Mouse (Mus musculus) MEL (cell line): ENCODE data around the gene Papss2. TPM values are rescaled to one million over a fixed set of nuclear protein-coding genes. Genes with fewer than 3 reads are reported as not detected.
A peak's percentile ranks its signal among the peaks of the same experiment; 100 is the strongest.

Experiments
- DNase-seq: peaks from one replicate; pipeline ENCODE4 v3.0.0; 2011; ENCODE audit warnings: low read depth, low spot score
- H3K27ac ChIP-seq: 2 replicates; pipeline ENCODE4 v1.5.1; 2012; ENCODE audit warnings: low read depth, mild to moderate bottlenecking, control low read depth, low read length, moderate library complexity; ENCODE audit not compliant: control insufficient read depth
- H3K27me3 ChIP-seq, 2 experiments: fragments of 150-350 bp in 1 of 2; sonication (generic) in 1 of 2; 2 replicates each; pipeline ENCODE4 v1.6.1; 2012; ENCODE audit warnings: low read length in 2 of 2, mild to moderate bottlenecking in 2 of 2, improper control_type of control experiment in 1 of 2, moderate library complexity in 1 of 2; ENCODE audit not compliant: insufficient read depth in 2 of 2, control insufficient read depth in 1 of 2
- H3K36me3 ChIP-seq, 2 experiments: 2 replicates each; pipeline ENCODE4 v1.6.1; 2012 to 2014; ENCODE audit warnings: low read length in 2 of 2, improper control_type of control experiment in 1 of 2, inconsistent platforms in 1 of 2, mild to moderate bottlenecking in 1 of 2; ENCODE audit not compliant: insufficient read depth in 2 of 2, control insufficient read depth in 1 of 2
- H3K4me1 ChIP-seq, 2 experiments: fragments of 150-350 bp in 1 of 2; sonication (generic) in 1 of 2; 2 replicates each; pipeline ENCODE4 v1.6.1; 2012; ENCODE audit warnings: low read length in 2 of 2, improper control_type of control experiment in 1 of 2, mild to moderate bottlenecking in 1 of 2; ENCODE audit not compliant: insufficient read depth in 2 of 2, control insufficient read depth in 1 of 2
- H3K4me3 ChIP-seq, 2 experiments: fragments of 150-350 bp in 1 of 2; sonication (generic) in 1 of 2; 2 replicates each; pipeline ENCODE4 v1.5.1; 2012; ENCODE audit warnings: low read depth in 2 of 2, low read length in 2 of 2, mild to moderate bottlenecking in 2 of 2, moderate library complexity in 2 of 2, control low read depth in 1 of 2, improper control_type of control experiment in 1 of 2; ENCODE audit not compliant: control insufficient read depth in 1 of 2, insufficient read depth in 1 of 2
- H3K79me2 ChIP-seq: 2 replicates; pipeline ENCODE4 v1.6.1; 2012; ENCODE audit warnings: mild to moderate bottlenecking, low read length, moderate library complexity; ENCODE audit not compliant: control insufficient read depth, poor library complexity, insufficient read depth
- H3K9ac ChIP-seq: 2 replicates; pipeline ENCODE4 v1.6.1; 2012; ENCODE audit warnings: low read depth, mild to moderate bottlenecking, control low read depth, low read length, moderate library complexity; ENCODE audit not compliant: control insufficient read depth, poor library complexity, severe bottlenecking
- H3K9me3 ChIP-seq: fragments of 150-350 bp; sonication (generic); replicated peaks from 2 replicates; pipeline ENCODE4 v1.6.1; 2012; ENCODE audit warnings: mild to moderate bottlenecking, low read length, improper control_type of control experiment, moderate library complexity; ENCODE audit not compliant: insufficient read depth
- CHD1 ChIP-seq: IDR thresholded peaks from 2 replicates; pipeline ENCODE4 v1.6.1; 2012; ENCODE audit warnings: low read depth, mild to moderate bottlenecking, inconsistent platforms, low read length, improper control_type of control experiment
- CTCF ChIP-seq, 3 experiments: IDR thresholded peaks in 2 of 3; conservative IDR thresholded peaks in 1 of 3; 2 replicates each; pipeline ENCODE4 v1.5.1; 2011 to 2012; ENCODE audit warnings: low read length in 3 of 3, low read depth in 2 of 3, mild to moderate bottlenecking in 2 of 3, improper control_type of control experiment in 1 of 3, inconsistent platforms in 1 of 3, mixed read lengths in 1 of 3, moderate library complexity in 1 of 3; ENCODE audit not compliant: control insufficient read depth in 1 of 3, insufficient read depth in 1 of 3, poor library complexity in 1 of 3, severe bottlenecking in 1 of 3
- E2F4 ChIP-seq: IDR thresholded peaks from 2 replicates; pipeline ENCODE4 v1.6.1; 2011; ENCODE audit warnings: low read depth, low read length, improper control_type of control experiment, borderline replicate concordance
- ELF1 ChIP-seq: IDR thresholded peaks from 2 replicates; pipeline ENCODE4 v1.6.1; 2014; ENCODE audit warnings: low read depth, mild to moderate bottlenecking, inconsistent platforms, low read length, improper control_type of control experiment, moderate library complexity
- GABPA ChIP-seq: IDR thresholded peaks from 2 replicates; pipeline ENCODE4 v1.6.1; 2012; ENCODE audit warnings: low read depth, mild to moderate bottlenecking, inconsistent platforms, low read length, improper control_type of control experiment, moderate library complexity
- JUND ChIP-seq: IDR thresholded peaks from 2 replicates; pipeline ENCODE4 v1.6.1; 2011; ENCODE audit warnings: low read depth, mild to moderate bottlenecking, improper control_type of control experiment, low read length
- MAX ChIP-seq: IDR thresholded peaks from 2 replicates; pipeline ENCODE4 v1.6.1; 2011; ENCODE audit warnings: low read length, improper control_type of control experiment
- MAZ ChIP-seq: IDR thresholded peaks from 2 replicates; pipeline ENCODE4 v1.6.1; 2012; ENCODE audit warnings: low read depth, mild to moderate bottlenecking, inconsistent platforms, low read length, improper control_type of control experiment
- MEF2A ChIP-seq: IDR thresholded peaks from 2 replicates; pipeline ENCODE4 v1.6.1; 2014; ENCODE audit warnings: low read depth, mild to moderate bottlenecking, inconsistent platforms, low read length, improper control_type of control experiment; ENCODE audit not compliant: poor library complexity, insufficient replicate concordance, severe bottlenecking; ENCODE audit errors: extremely low read depth
- MXI1 ChIP-seq: IDR thresholded peaks from 2 replicates; pipeline ENCODE4 v1.6.1; 2011; ENCODE audit warnings: mild to moderate bottlenecking, low read depth, low read length, improper control_type of control experiment
- MYC ChIP-seq: IDR thresholded peaks from 2 replicates; pipeline ENCODE4 v1.6.1; 2011; ENCODE audit warnings: low read depth, mild to moderate bottlenecking, low read length, improper control_type of control experiment, moderate library complexity
- NRF1 ChIP-seq: IDR thresholded peaks from 2 replicates; pipeline ENCODE4 v1.6.1; 2014; ENCODE audit warnings: low read depth, mild to moderate bottlenecking, inconsistent platforms, low read length, improper control_type of control experiment, moderate library complexity; ENCODE audit not compliant: poor library complexity, insufficient read depth, severe bottlenecking
- POLR2A ChIP-seq, 2 experiments: IDR thresholded peaks; 2 replicates each; pipeline ENCODE4 v1.6.1; 2011 to 2012; ENCODE audit warnings: low read length in 2 of 2, mild to moderate bottlenecking in 2 of 2, control low read depth in 1 of 2, improper control_type of control experiment in 1 of 2, low read depth in 1 of 2, moderate library complexity in 1 of 2; ENCODE audit not compliant: control insufficient read depth in 1 of 2, insufficient read depth in 1 of 2, poor library complexity in 1 of 2
- POLR2AphosphoS2 ChIP-seq: IDR thresholded peaks from 2 replicates; pipeline ENCODE4 v1.6.1; 2011; ENCODE audit warnings: low read length, improper control_type of control experiment
- POLR2AphosphoS5 ChIP-seq: IDR thresholded peaks from 2 replicates; pipeline ENCODE4 v1.6.1; 2012; ENCODE audit warnings: low read depth, borderline replicate concordance, mild to moderate bottlenecking, inconsistent platforms, low read length, moderate library complexity, mixed read lengths
- RAD21 ChIP-seq: IDR thresholded peaks from 2 replicates; pipeline ENCODE4 v1.6.1; 2011; ENCODE audit warnings: mild to moderate bottlenecking, low read depth, low read length, improper control_type of control experiment
- SIN3A ChIP-seq: IDR thresholded peaks from 2 replicates; pipeline ENCODE4 v1.6.1; 2012; ENCODE audit warnings: low read length, improper control_type of control experiment, inconsistent platforms
- SMC3 ChIP-seq: IDR thresholded peaks from 2 replicates; pipeline ENCODE4 v1.6.1; 2011; ENCODE audit warnings: low read depth, low read length, improper control_type of control experiment
- USF1 ChIP-seq: IDR thresholded peaks from 2 replicates; pipeline ENCODE4 v1.6.1; 2014; ENCODE audit warnings: low read depth, mild to moderate bottlenecking, inconsistent platforms, low read length, improper control_type of control experiment, moderate library complexity
- USF2 ChIP-seq, 2 experiments: IDR thresholded peaks; 2 replicates each; pipeline ENCODE4 v1.6.1; 2011 to 2012; ENCODE audit warnings: improper control_type of control experiment in 2 of 2, low read length in 2 of 2, borderline replicate concordance in 1 of 2, inconsistent platforms in 1 of 2, low read depth in 1 of 2, mild to moderate bottlenecking in 1 of 2; ENCODE audit not compliant: insufficient read depth in 1 of 2
- ZC3H11A ChIP-seq: IDR thresholded peaks from 2 replicates; pipeline ENCODE4 v1.6.1; 2012; ENCODE audit warnings: low read depth, mild to moderate bottlenecking, inconsistent platforms, low read length, improper control_type of control experiment
- ZMIZ1 ChIP-seq: IDR thresholded peaks from 2 replicates; pipeline ENCODE4 v1.6.1; 2012; ENCODE audit warnings: low read depth, mild to moderate bottlenecking, inconsistent platforms, low read length, improper control_type of control experiment, moderate library complexity
- ZNF384 ChIP-seq: IDR thresholded peaks from 2 replicates; pipeline ENCODE4 v1.6.1; 2012; ENCODE audit warnings: low read depth, mild to moderate bottlenecking, inconsistent platforms, low read length, improper control_type of control experiment
- polyA plus RNA-seq, 2 experiments: library from polyadenylated mRNA; stranded (reverse) in 1 of 2; unstranded in 1 of 2; fragments of >175 nt in 1 of 2; fragments of >200 nt in 1 of 2; gene quantifications; 2 replicates each; pipeline versions ENCODE4 v1.2.1 to v1.2.4; 2012; ENCODE audit warnings: low replicate concordance in 2 of 2, low read depth in 1 of 2; ENCODE audit not compliant: insufficient read length in 2 of 2, insufficient read depth in 1 of 2, missing spikeins in 1 of 2
- total RNA-seq: library from RNA; depleted of rRNA; stranded (reverse); fragments of 300-350 nt; gene quantifications from 2 replicates; pipeline ENCODE4 v1.2.3, GENCODE M21; 2012

Gene Papss2
- total and polyA plus RNA-seq, 3 experiments = 1.7 to 2.6 TPM; not detected in 1

DNA sequence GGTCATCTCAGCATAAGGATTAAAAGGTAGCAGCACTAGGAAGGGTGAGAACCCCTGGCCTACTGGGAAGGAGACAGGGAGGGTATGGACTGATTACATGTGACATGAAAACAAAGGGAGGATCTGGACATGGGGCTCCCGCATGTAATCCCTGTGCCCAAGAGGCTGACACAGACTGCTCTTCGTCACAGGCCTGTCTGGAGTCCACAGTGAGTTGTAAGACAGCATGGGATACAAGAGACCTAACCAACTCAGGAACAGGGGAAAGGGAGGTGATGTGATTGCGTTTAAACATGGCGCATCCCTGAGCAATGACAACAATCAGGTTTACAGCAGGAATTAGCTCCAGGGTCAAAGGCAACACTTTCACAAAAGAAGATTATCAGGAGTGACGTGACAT lies 113.4 kb downstream of the Papss2 start:
- no peaks in the 10 kb centered on the region for H3K9me3 ChIP-seq
- H3K36me3 ChIP-seq = peaks cover 19 to 20% of the 10 kb centered on the region in 2 experiments
- H3K4me1 ChIP-seq = peaks cover 0 to 16% of the 10 kb centered on the region in 2 experiments; a peak in 3 of 4 replicates
- no peak overlapping the region for H3K4me3 ChIP-seq
- H3K9ac ChIP-seq = no peak overlapping the region
- no peak overlapping the region for H3K27ac ChIP-seq
- no peak for TF ChIP-seq E2F4
- DNase-seq = no peak
- no peaks in the 10 kb centered on the region for H3K27me3 ChIP-seq
- H3K79me2 ChIP-seq = peaks cover 33% of the 10 kb centered on the region

DNA sequence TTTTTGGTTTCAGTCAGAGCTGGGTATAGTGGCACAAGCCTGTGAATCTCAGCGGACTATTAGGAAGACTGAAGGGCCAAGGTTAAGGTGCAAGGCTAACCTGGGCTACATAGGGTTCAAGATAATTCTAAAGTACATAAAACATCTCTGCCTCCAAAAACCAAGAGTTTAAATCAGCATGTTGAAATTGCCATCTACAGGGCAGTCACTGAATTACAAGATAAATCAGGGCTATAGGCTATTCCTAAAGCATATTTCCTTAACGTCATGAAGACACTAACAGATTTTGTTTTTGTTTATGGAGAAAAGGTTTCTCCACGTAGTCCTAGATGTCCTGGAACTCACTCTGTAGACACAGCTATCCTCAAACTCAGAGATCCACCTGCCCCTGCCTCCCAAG lies 114.7 kb downstream of the Papss2 start:
- Histone ChIP-seq H3K9me3 (no peaks in the 10 kb centered on the region), H3K27me3 (no peaks in the 10 kb centered on the region), H3K4me1 (peaks cover 0 to 16% of the 10 kb centered on the region in 2 experiments; a peak in 3 of 4 replicates), H3K9ac (0 out of 2 replicates have a peak overlapping the region, but pooled peaks have one; percentile 18), H3K36me3 (peaks cover 11 to 20% of the 10 kb centered on the region in 2 experiments), H3K4me3 (no peak overlapping the region), H3K79me2 (peaks cover 33% of the 10 kb centered on the region), H3K27ac (no peak overlapping the region)
- no peak for TF ChIP-seq ELF1
- TF ChIP-seq CTCF (IDR thresholded peaks at IDR 0.05 in 2 of 3, conservative IDR thresholded peaks at IDR 0.05 in 1 of 3; ENCODE audit: control insufficient read depth in 1 of 3, insufficient read depth in 1 of 3, low read depth in 2 of 3, low read length in 3 of 3, poor library complexity in 1 of 3, severe bottlenecking in 1 of 3) = peak in 2 of 3 experiments; percentile 51 to 60; a peak in 4 of 6 replicates
- no peak for TF ChIP-seq JUND
- peak; percentile 58 for TF ChIP-seq RAD21
- no peak for TF ChIP-seq POLR2A (IDR thresholded peaks at IDR 0.05; ENCODE audit: control insufficient read depth in 1 of 2, insufficient read depth in 1 of 2, low read depth in 1 of 2, low read length in 2 of 2, poor library complexity in 1 of 2)
- 0 out of 2 replicates have a peak, but pooled peaks have one; percentile 9 for TF ChIP-seq ZC3H11A
- no peak for TF ChIP-seq ZMIZ1
- TF ChIP-seq SMC3 = peak; percentile 50
- DNase-seq = peak; percentile 73

DNA sequence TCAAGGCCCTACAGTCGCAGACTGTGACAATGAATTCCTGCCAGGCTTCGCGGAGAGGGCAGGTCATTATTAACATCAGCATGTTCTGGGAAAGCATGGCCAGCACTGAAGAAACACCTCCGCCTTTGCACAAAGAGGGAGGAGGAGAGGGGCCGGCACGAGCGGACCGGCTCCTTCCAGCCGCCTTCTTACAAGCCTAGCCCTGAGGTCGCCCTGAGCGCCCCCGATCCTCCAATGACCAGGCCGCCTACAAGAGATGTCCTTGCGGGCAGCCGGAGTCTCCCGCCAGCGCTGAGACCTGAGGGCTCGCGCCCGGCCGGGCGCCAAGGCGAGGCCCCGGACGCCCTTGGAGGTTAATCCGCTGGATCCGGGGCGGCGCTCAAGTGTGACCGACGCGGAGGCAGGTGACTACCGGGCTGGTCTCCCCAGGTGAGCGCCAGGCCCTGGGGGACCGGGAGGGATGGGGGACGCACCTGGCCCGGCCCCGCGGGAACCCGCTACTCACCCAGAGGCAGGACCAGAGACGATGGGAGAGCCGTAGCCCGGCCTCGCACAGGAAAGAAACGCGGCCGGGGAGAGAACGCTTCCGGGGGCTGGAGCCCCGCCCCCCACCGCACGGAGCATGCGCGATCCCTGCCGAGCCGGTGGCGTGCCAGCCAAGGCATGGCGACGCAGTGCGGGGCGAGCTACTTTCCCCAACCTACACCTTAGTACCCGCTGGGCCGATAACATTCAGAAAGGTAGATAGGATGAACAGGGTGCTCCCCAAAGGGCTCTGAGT lies 116.4 kb downstream of the Papss2 start:
- Histone ChIP-seq H3K79me2 (peaks cover 32% of the 10 kb centered on the region), H3K9ac (peak overlapping the region; percentile 87)
- TF ChIP-seq MXI1 (peak; percentile 94), NRF1 (peak; percentile 81), MEF2A (no peak), CHD1 (no peak), SIN3A (peak; percentile 89; the same call in 1 of the 2 replicates), USF2 (IDR thresholded peaks at IDR 0.05; ENCODE audit: borderline replicate concordance in 1 of 2, insufficient read depth in 1 of 2, low read depth in 1 of 2, low read length in 2 of 2) (no peak), SMC3 (no peak), MAX (peak; percentile 91), POLR2AphosphoS5 (no peak), GABPA (no peak), POLR2AphosphoS2 (peak; percentile 97), JUND (no peak), CTCF (IDR thresholded peaks at IDR 0.05 in 2 of 3, conservative IDR thresholded peaks at IDR 0.05 in 1 of 3; ENCODE audit: control insufficient read depth in 1 of 3, insufficient read depth in 1 of 3, low read depth in 2 of 3, low read length in 3 of 3, poor library complexity in 1 of 3, severe bottlenecking in 1 of 3) (no peak), ZNF384 (no peak), MYC (peak; percentile 94), USF1 (no peak), MAZ (peak; percentile 77; the same call in 1 of the 2 replicates)

More for the DNA sequence above, 116.4 kb downstream of the Papss2 start:
- Histone ChIP-seq H3K9me3 (no peaks in the 10 kb centered on the region), H3K4me3 (peak overlapping the region; percentile 81 to 87), H3K36me3 (peaks cover 2 to 20% of the 10 kb centered on the region in 2 experiments), H3K4me1 (peaks cover 0 to 16% of the 10 kb centered on the region in 2 experiments; a peak in 3 of 4 replicates), H3K27me3 (no peaks in the 10 kb centered on the region), H3K27ac (peak overlapping the region; percentile 66)
- DNase-seq = peak; percentile 91
